Mouse (Mus musculus): Measurements from ENCODE around the gene 0610030E20Rik. TPM values are rescaled to one million over a fixed set of nuclear protein-coding genes. Genes with fewer than 3 reads are reported as not detected.

0610030E20Rik gene
- polyA plus RNA-seq (2012; rRNA removed) = 4.7 and 6.8 TPM in 2 replicates

GRCm38 (mm10) chr6:72347166-72347941, at the start of gene 0610030E20Rik:
0610030E20Rik (plus strand) TSS chr6:72347317.

GRCm38 (mm10) chr6:72345074-72345567, 2.0 kb upstream of the 0610030E20Rik start, which contains the start of gene Usp39:
Usp39 (minus strand) TSS chr6:72345184.

GRCm38 (mm10) chr6:72355066-72355911, 8.2 kb downstream of the 0610030E20Rik start, which contains the start of gene Tmem150a:
Tmem150a (plus strand) TSS chr6:72355447.

GRCm38 (mm10) chr6:72366844-72367443, 19.8 kb downstream of the 0610030E20Rik start, which contains the start of gene Rnf181:
Rnf181 (minus strand) TSS chr6:72366956.

GRCm38 (mm10) chr6:72380131-72380770, 33.1 kb downstream of the 0610030E20Rik start, which contains the start of gene Vamp5:
Vamp5 (minus strand) TSS chr6:72380468.

GRCm38 (mm10) chr6:72389941-72390771, 43.0 kb downstream of the 0610030E20Rik start, which contains the start of gene Vamp8:
Vamp8 (minus strand) TSS chr6:72390703.

Other genes with a start within 250 kb of the 0610030E20Rik start
- 7.6 and 12.1 TPM in 2 replicates for gene St3gal5, start 249.7 kb upstream of the 0610030E20Rik start, polyA plus RNA-seq (2012; rRNA removed)
- gene Atoh8, start 111.7 kb upstream of the 0610030E20Rik start, polyA plus RNA-seq (2012; rRNA removed) = 5.5 and 9.4 TPM in 2 replicates
- gene Sftpb, start 42.7 kb upstream of the 0610030E20Rik start, polyA plus RNA-seq (2012; rRNA removed) = not detected in 2 replicates
- gene Usp39, start 2.1 kb upstream of the 0610030E20Rik start, polyA plus RNA-seq (2012; rRNA removed) = 3.4 and 3.9 TPM in 2 replicates
- 19.6 and 25.2 TPM in 2 replicates for gene Tmem150a, start 8.1 kb downstream of the 0610030E20Rik start, polyA plus RNA-seq (2012; rRNA removed)
- 55.8 and 57.9 TPM in 2 replicates for gene Rnf181, start 19.6 kb downstream of the 0610030E20Rik start, polyA plus RNA-seq (2012; rRNA removed)
- 5.0 and 6.7 TPM in 2 replicates for gene Vamp5, start 33.2 kb downstream of the 0610030E20Rik start, polyA plus RNA-seq (2012; rRNA removed)
- gene Vamp8, start 43.4 kb downstream of the 0610030E20Rik start, polyA plus RNA-seq (2012; rRNA removed) = 166 and 182 TPM in 2 replicates
- gene Ggcx, start 67.0 kb downstream of the 0610030E20Rik start, polyA plus RNA-seq (2012; rRNA removed) = 7.0 and 12.0 TPM in 2 replicates
- 26.1 and 41.4 TPM in 2 replicates for gene Mat2a, start 92.2 kb downstream of the 0610030E20Rik start, polyA plus RNA-seq (2012; rRNA removed)
- gene Sh2d6, start 174.4 kb downstream of the 0610030E20Rik start, polyA plus RNA-seq (2012; rRNA removed) = 7.5 and 9.6 TPM in 2 replicates
- 48.9 and 58.5 TPM in 2 replicates for gene Capg, start 197.1 kb downstream of the 0610030E20Rik start, polyA plus RNA-seq (2012; rRNA removed)